Mouse (Mus musculus) C2C12 (cell line): ENCODE results near the gene Adgb.

Experiments
- CEBPB ChIP-seq: IDR thresholded peaks from one replicate; pipeline ENCODE4 v1.6.1; 2011; ENCODE audit warnings: low read depth, mild to moderate bottlenecking, control low read depth, moderate library complexity
- CTCF ChIP-seq: IDR thresholded peaks from one replicate; pipeline ENCODE4 v1.5.1; 2011; ENCODE audit not compliant: control insufficient read depth, insufficient read depth, insufficient read length
- FOSL1 ChIP-seq: IDR thresholded peaks from one replicate; pipeline ENCODE4 v1.8.0; 2011; ENCODE audit warnings: mild to moderate bottlenecking, low read length; ENCODE audit not compliant: poor library complexity, insufficient read depth, severe bottlenecking
- MAX ChIP-seq: IDR thresholded peaks from one replicate; pipeline ENCODE4 v1.6.1; 2011; ENCODE audit warnings: mild to moderate bottlenecking, control low read depth
- MYOD1 ChIP-seq: IDR thresholded peaks from one replicate; pipeline ENCODE4 v1.6.1; 2011; ENCODE audit warnings: low read depth; ENCODE audit not compliant: control insufficient read depth, insufficient read length
- MYOG ChIP-seq: IDR thresholded peaks from one replicate; pipeline ENCODE4 v1.6.1; 2011; ENCODE audit not compliant: control insufficient read depth, insufficient read length; ENCODE audit errors: extremely low read depth
- USF1 ChIP-seq: IDR thresholded peaks from one replicate; pipeline ENCODE4 v1.6.1; 2011; ENCODE audit warnings: low read depth, mild to moderate bottlenecking, control low read depth, moderate library complexity

GRCm38 (mm10) chr10:10480139-10480538, 8.0 kb upstream of the Adgb start:
- TF ChIP-seq CTCF: no peak
- no peak for TF ChIP-seq MYOG
- TF ChIP-seq MYOD1: no peak
- no peak for TF ChIP-seq USF1
- TF ChIP-seq CEBPB: no peak
- TF ChIP-seq MAX: no peak
- TF ChIP-seq FOSL1: no peak
